Mouse (Mus musculus) ES-E14 (cell line): ENCODE measurements around the gene Kctd13. TPM values are rescaled to one million over a fixed set of nuclear protein-coding genes. Genes with fewer than 3 reads are reported as not detected.
A peak's percentile ranks its signal among the peaks of the same experiment; 100 is the strongest.

ENCODE experiments used
- DNase-seq: peaks from one replicate; pipeline ENCODE4 v3.0.0-alpha.2; 2013; ENCODE audit warnings: low read depth, low spot score
- H3K27ac ChIP-seq: 2 replicates; pipeline ENCODE4 v1.5.1; 2012; ENCODE audit warnings: low read depth, mild to moderate bottlenecking, low read length, moderate library complexity, mixed read lengths; ENCODE audit not compliant: poor library complexity, insufficient read depth, severe bottlenecking
- H3K36me3 ChIP-seq: 2 replicates; pipeline ENCODE4 v1.6.1; 2012; ENCODE audit warnings: mild to moderate bottlenecking, low read length, moderate library complexity, mixed read lengths; ENCODE audit not compliant: control insufficient read depth, poor library complexity, insufficient read depth, severe bottlenecking
- H3K4me1 ChIP-seq, 2 experiments: fragments of 150-350 bp in 1 of 2; sonication (generic) in 1 of 2; 2 replicates each; pipeline ENCODE4 v1.6.1; 2012; ENCODE audit warnings: low read length in 2 of 2, mild to moderate bottlenecking in 1 of 2, mixed read lengths in 1 of 2; ENCODE audit not compliant: control insufficient read depth in 2 of 2, insufficient read depth in 2 of 2, poor library complexity in 1 of 2
- H3K4me3 ChIP-seq, 2 experiments: fragments of 150-350 bp in 1 of 2; sonication (generic) in 1 of 2; 2 replicates each; pipeline ENCODE4 v1.5.1; 2012; ENCODE audit warnings: low read length in 2 of 2, low read depth in 1 of 2, mild to moderate bottlenecking in 1 of 2, mixed read lengths in 1 of 2; ENCODE audit not compliant: insufficient read depth in 1 of 2, poor library complexity in 1 of 2, severe bottlenecking in 1 of 2
- H3K9ac ChIP-seq: 2 replicates; pipeline ENCODE4 v1.6.1; 2012; ENCODE audit warnings: low read depth, mild to moderate bottlenecking, low read length, mixed read lengths; ENCODE audit not compliant: poor library complexity, insufficient read depth, severe bottlenecking
- H3K9me3 ChIP-seq: fragments of 150-350 bp; sonication (generic); 2 replicates; pipeline ENCODE4 v1.6.1; 2012; ENCODE audit warnings: low read depth, mild to moderate bottlenecking, low read length; ENCODE audit not compliant: control insufficient read depth, insufficient read depth
- CHD2 ChIP-seq: IDR thresholded peaks from 2 replicates; pipeline ENCODE4 v1.6.1; 2014; ENCODE audit warnings: mild to moderate bottlenecking, low read depth, low read length, inconsistent platforms
- HCFC1 ChIP-seq: IDR thresholded peaks from 2 replicates; pipeline ENCODE4 v1.6.1; 2012; ENCODE audit warnings: low read length, inconsistent platforms, borderline replicate concordance; ENCODE audit not compliant: insufficient read depth
- MAFK ChIP-seq: IDR thresholded peaks from 2 replicates; pipeline ENCODE4 v1.6.1; 2014; ENCODE audit warnings: mild to moderate bottlenecking, low read depth, low read length, inconsistent platforms; ENCODE audit not compliant: insufficient read depth
- ZC3H11A ChIP-seq: IDR thresholded peaks from 2 replicates; pipeline ENCODE4 v1.6.1; 2012; ENCODE audit warnings: low read depth, mild to moderate bottlenecking, inconsistent platforms, low read length, borderline replicate concordance
- ZNF384 ChIP-seq: IDR thresholded peaks from 2 replicates; pipeline ENCODE4 v1.6.1; 2012; ENCODE audit warnings: low read depth, low read length, inconsistent platforms
- in situ Hi-C, 2 experiments: fragments of 600-800 bp; cut with MboI; formaldehyde crosslinking; loops; one replicate each; pipeline ENCODE4 v1.15.1; 2025; ENCODE audit warnings: low sequenced_read_pairs in 2 of 2, inconsistent platforms in 1 of 2; ENCODE audit not compliant: unreplicated experiment in 2 of 2
- total RNA-seq: library from RNA; depleted of rRNA; stranded (reverse); fragments of 300-350 nt; gene quantifications from 2 replicates; pipeline ENCODE4 v1.2.3, GENCODE M21; 2012

Kctd13 gene
- total RNA-seq, 1 experiment = 13.2 TPM

GRCm38 (mm10) chr7:126929046-126929445 is 367 bp downstream of the Kctd13 start:
- no peak for TF ChIP-seq ZNF384
- no peak for TF ChIP-seq CHD2
- TF ChIP-seq MAFK = no peak
- TF ChIP-seq HCFC1 = no peak
- TF ChIP-seq ZC3H11A = no peak
- Histone ChIP-seq H3K4me1 (peaks cover 0 to 11% of the 10 kb centered on the region in 2 experiments; a peak in 2 of 4 replicates), H3K9me3 (no peaks in the 10 kb centered on the region), H3K36me3 (peaks cover 8% of the 10 kb centered on the region; the same call in 1 of the 2 replicates), H3K9ac (peak overlapping the region; percentile 90), H3K27ac (no peak overlapping the region), H3K4me3 (peak overlapping the region; percentile 89 to 92)
- in situ Hi-C loops = no loop called here
- no peak for DNase-seq

GRCm38 (mm10) chr7:126932652-126933051 is 4.0 kb downstream of the Kctd13 start:
- peaks cover 12% of the 10 kb centered on the region for H3K36me3 ChIP-seq
- H3K4me1 ChIP-seq = peaks cover 0 to 11% of the 10 kb centered on the region in 2 experiments; a peak in 2 of 4 replicates
- no peak overlapping the region for H3K4me3 ChIP-seq
- TF ChIP-seq MAFK = peak; percentile 67; the same call in 1 of the 2 replicates
- no peak for TF ChIP-seq HCFC1
- TF ChIP-seq ZC3H11A = no peak
- TF ChIP-seq CHD2 = no peak
- H3K27ac ChIP-seq = no peak overlapping the region; the same call in 1 of the 2 replicates
- DNase-seq = no peak
- no peaks in the 10 kb centered on the region for H3K9me3 ChIP-seq
- H3K9ac ChIP-seq = no peak overlapping the region
- in situ Hi-C loops = no loop called here

GRCm38 (mm10) chr7:126941171-126941570 is 12.5 kb downstream of the Kctd13 start:
- no peak overlapping the region for H3K9ac ChIP-seq
- TF ChIP-seq HCFC1 = no peak
- TF ChIP-seq CHD2 = no peak
- no peak for TF ChIP-seq ZNF384
- peaks cover 0 to 15% of the 10 kb centered on the region in 2 experiments; a peak in 1 of 4 replicates for H3K4me1 ChIP-seq
- in situ Hi-C loops = no loop called here
- DNase-seq = no peak
- no peaks in the 10 kb centered on the region for H3K9me3 ChIP-seq
- no peak overlapping the region for H3K27ac ChIP-seq
- no peak overlapping the region for H3K4me3 ChIP-seq
- peaks cover 9% of the 10 kb centered on the region; the same call in 1 of the 2 replicates for H3K36me3 ChIP-seq

GRCm38 (mm10) chr7:126941801-126942200 is 13.1 kb downstream of the Kctd13 start:
- Histone ChIP-seq H3K9ac (no peak overlapping the region), H3K4me1 (peaks cover 0 to 15% of the 10 kb centered on the region in 2 experiments; a peak in 1 of 4 replicates), H3K9me3 (no peaks in the 10 kb centered on the region), H3K36me3 (peaks cover 9% of the 10 kb centered on the region; the same call in 1 of the 2 replicates), H3K27ac (no peak overlapping the region), H3K4me3 (no peak overlapping the region)
- DNase-seq = no peak
- in situ Hi-C loops = no loop called here
- TF ChIP-seq MAFK (no peak), CHD2 (no peak), HCFC1 (no peak), ZC3H11A (no peak), ZNF384 (no peak)

GRCm38 (mm10) chr7:126946530-126946929 is 17.9 kb downstream of the Kctd13 start:
- no peak for DNase-seq
- Histone ChIP-seq H3K36me3 (peaks cover 7% of the 10 kb centered on the region; the same call in 1 of the 2 replicates), H3K4me1 (peaks cover 0 to 13% of the 10 kb centered on the region in 2 experiments; a peak in 1 of 4 replicates), H3K9me3 (no peaks in the 10 kb centered on the region), H3K9ac (no peak overlapping the region), H3K4me3 (no peak overlapping the region), H3K27ac (no peak overlapping the region)
- no peak for TF ChIP-seq CHD2
- in situ Hi-C loops = no loop called here
